Mouse (Mus musculus): Measurements from ENCODE around the gene Adamts6. TPM values are rescaled to one million over a fixed set of nuclear protein-coding genes. Genes with fewer than 3 reads are reported as not detected.

Gene Adamts6
- polyA plus RNA-seq, 1 experiment, result 6.4 TPM

GRCm38 (mm10) chr13:104498669-104499068 lies 211.0 kb downstream of the Adamts6 start:
- TF ChIP-seq CTCF (IDR thresholded peaks at IDR 0.05; ENCODE audit: borderline replicate concordance, control insufficient read depth, extremely low read depth, insufficient read depth, low read length, poor library complexity) (no peak), POLR2A (IDR thresholded peaks at IDR 0.05; ENCODE audit: control insufficient read depth, extremely low read depth, insufficient read depth, low read length, poor library complexity) (no peak)
- no peaks in the 10 kb centered on the region for H3K27me3 ChIP-seq (ENCODE audit: control insufficient read depth, insufficient read depth, low read length)
- H3K4me3 ChIP-seq (ENCODE audit: control insufficient read depth, insufficient read depth, low read length), result no peak overlapping the region
- H3K36me3 ChIP-seq (ENCODE audit: control insufficient read depth, insufficient read depth, low read length), result no peaks in the 10 kb centered on the region
- H3K27ac ChIP-seq (ENCODE audit: control insufficient read depth, insufficient read depth, low read length), result no peak overlapping the region
- no peaks in the 10 kb centered on the region for H3K4me1 ChIP-seq (replicated peaks; ENCODE audit: control insufficient read depth, insufficient read depth, low read length)
- no peak for DNase-seq
- WGBS, result 97% methylated on average over 6 of the region's 6 CpGs

GRCm38 (mm10) chr13:104499116-104500040 lies 211.7 kb downstream of the Adamts6 start:
- Histone ChIP-seq H3K4me1 (replicated peaks; ENCODE audit: control insufficient read depth, insufficient read depth, low read length) (no peaks in the 10 kb centered on the region), H3K36me3 (ENCODE audit: control insufficient read depth, insufficient read depth, low read length) (no peaks in the 10 kb centered on the region), H3K27me3 (ENCODE audit: control insufficient read depth, insufficient read depth, low read length) (no peaks in the 10 kb centered on the region), H3K27ac (ENCODE audit: control insufficient read depth, insufficient read depth, low read length) (no peak overlapping the region), H3K4me3 (ENCODE audit: control insufficient read depth, insufficient read depth, low read length) (no peak overlapping the region)
- no peak for DNase-seq
- 97% methylated on average over 9 of the region's 9 CpGs for WGBS
- no peak for TF ChIP-seq POLR2A (IDR thresholded peaks at IDR 0.05; ENCODE audit: control insufficient read depth, extremely low read depth, insufficient read depth, low read length, poor library complexity)
- TF ChIP-seq CTCF (IDR thresholded peaks at IDR 0.05; ENCODE audit: borderline replicate concordance, control insufficient read depth, extremely low read depth, insufficient read depth, low read length, poor library complexity), result no peak

GRCm38 (mm10) chr13:104502406-104502805 lies 214.8 kb downstream of the Adamts6 start:
- TF ChIP-seq CTCF (IDR thresholded peaks at IDR 0.05; ENCODE audit: borderline replicate concordance, control insufficient read depth, extremely low read depth, insufficient read depth, low read length, poor library complexity) (no peak), POLR2A (IDR thresholded peaks at IDR 0.05; ENCODE audit: control insufficient read depth, extremely low read depth, insufficient read depth, low read length, poor library complexity) (no peak)
- no peak overlapping the region for H3K27ac ChIP-seq (ENCODE audit: control insufficient read depth, insufficient read depth, low read length)
- no peaks in the 10 kb centered on the region for H3K36me3 ChIP-seq (ENCODE audit: control insufficient read depth, insufficient read depth, low read length)
- H3K27me3 ChIP-seq (ENCODE audit: control insufficient read depth, insufficient read depth, low read length), result no peaks in the 10 kb centered on the region
- 94% methylated on average over 7 of the region's 7 CpGs for WGBS
- no peak for DNase-seq
- H3K4me3 ChIP-seq (ENCODE audit: control insufficient read depth, insufficient read depth, low read length), result no peak overlapping the region
- no peaks in the 10 kb centered on the region for H3K4me1 ChIP-seq (replicated peaks; ENCODE audit: control insufficient read depth, insufficient read depth, low read length)

GRCm38 (mm10) chr13:104504043-104504442 lies 216.4 kb downstream of the Adamts6 start:
- TF ChIP-seq POLR2A (IDR thresholded peaks at IDR 0.05; ENCODE audit: control insufficient read depth, extremely low read depth, insufficient read depth, low read length, poor library complexity) (no peak), CTCF (IDR thresholded peaks at IDR 0.05; ENCODE audit: borderline replicate concordance, control insufficient read depth, extremely low read depth, insufficient read depth, low read length, poor library complexity) (no peak)
- WGBS, result 68% methylated on average over 1 of the region's 1 CpGs

GRCm38 (mm10) chr13:104506165-104506875 lies 218.7 kb downstream of the Adamts6 start:
- DNase-seq, result no peak
- Histone ChIP-seq H3K4me3 (ENCODE audit: control insufficient read depth, insufficient read depth, low read length) (no peak overlapping the region), H3K27ac (ENCODE audit: control insufficient read depth, insufficient read depth, low read length) (no peak overlapping the region), H3K27me3 (ENCODE audit: control insufficient read depth, insufficient read depth, low read length) (no peaks in the 10 kb centered on the region), H3K4me1 (replicated peaks; ENCODE audit: control insufficient read depth, insufficient read depth, low read length) (no peaks in the 10 kb centered on the region), H3K36me3 (ENCODE audit: control insufficient read depth, insufficient read depth, low read length) (no peaks in the 10 kb centered on the region)
- WGBS, result 94% methylated on average over 6 of the region's 6 CpGs
- no peak for TF ChIP-seq POLR2A (IDR thresholded peaks at IDR 0.05; ENCODE audit: control insufficient read depth, extremely low read depth, insufficient read depth, low read length, poor library complexity)
- no peak for TF ChIP-seq CTCF (IDR thresholded peaks at IDR 0.05; ENCODE audit: borderline replicate concordance, control insufficient read depth, extremely low read depth, insufficient read depth, low read length, poor library complexity)

More at GRCm38 (mm10) chr13:104504043-104504442, 216.4 kb downstream of the Adamts6 start:
- H3K4me3 ChIP-seq (ENCODE audit: control insufficient read depth, insufficient read depth, low read length), result no peak overlapping the region
- H3K27me3 ChIP-seq (ENCODE audit: control insufficient read depth, insufficient read depth, low read length), result no peaks in the 10 kb centered on the region
- H3K27ac ChIP-seq (ENCODE audit: control insufficient read depth, insufficient read depth, low read length), result no peak overlapping the region
- DNase-seq, result no peak
- H3K4me1 ChIP-seq (replicated peaks; ENCODE audit: control insufficient read depth, insufficient read depth, low read length), result no peaks in the 10 kb centered on the region
- H3K36me3 ChIP-seq (ENCODE audit: control insufficient read depth, insufficient read depth, low read length), result no peaks in the 10 kb centered on the region

- 94% methylated on average over 6 of the region's 6 CpGs for WGBS
- TF ChIP-seq CTCF (IDR thresholded peaks at IDR 0.05; ENCODE audit: borderline replicate concordance, control insufficient read depth, extremely low read depth, insufficient read depth, low read length, poor library complexity), result no peak
- H3K4me3 ChIP-seq (ENCODE audit: control insufficient read depth, insufficient read depth, low read length), result no peak overlapping the region
- H3K27ac ChIP-seq (ENCODE audit: control insufficient read depth, insufficient read depth, low read length), result no peak overlapping the region
- H3K27me3 ChIP-seq (ENCODE audit: control insufficient read depth, insufficient read depth, low read length), result no peaks in the 10 kb centered on the region
- DNase-seq, result no peak
- H3K4me1 ChIP-seq (replicated peaks; ENCODE audit: control insufficient read depth, insufficient read depth, low read length), result no peaks in the 10 kb centered on the region
- no peaks in the 10 kb centered on the region for H3K36me3 ChIP-seq (ENCODE audit: control insufficient read depth, insufficient read depth, low read length)
These were observed 220.0 kb downstream of the Adamts6 start for GRCm38 (mm10) chr13:104507671-104508070.

All from thymus, adult 2 months (tissue).